Mouse (Mus musculus): ENCODE measurements at regions not wholly inside any gene's neighbourhood (a gene's known extent, or its start where the extent isn't known, plus 50 kb on each side); places are given as distances from the start of the nearest gene placed in this dataset.
A peak's percentile ranks its signal among the peaks of the same experiment; 100 is the strongest.

DNA sequence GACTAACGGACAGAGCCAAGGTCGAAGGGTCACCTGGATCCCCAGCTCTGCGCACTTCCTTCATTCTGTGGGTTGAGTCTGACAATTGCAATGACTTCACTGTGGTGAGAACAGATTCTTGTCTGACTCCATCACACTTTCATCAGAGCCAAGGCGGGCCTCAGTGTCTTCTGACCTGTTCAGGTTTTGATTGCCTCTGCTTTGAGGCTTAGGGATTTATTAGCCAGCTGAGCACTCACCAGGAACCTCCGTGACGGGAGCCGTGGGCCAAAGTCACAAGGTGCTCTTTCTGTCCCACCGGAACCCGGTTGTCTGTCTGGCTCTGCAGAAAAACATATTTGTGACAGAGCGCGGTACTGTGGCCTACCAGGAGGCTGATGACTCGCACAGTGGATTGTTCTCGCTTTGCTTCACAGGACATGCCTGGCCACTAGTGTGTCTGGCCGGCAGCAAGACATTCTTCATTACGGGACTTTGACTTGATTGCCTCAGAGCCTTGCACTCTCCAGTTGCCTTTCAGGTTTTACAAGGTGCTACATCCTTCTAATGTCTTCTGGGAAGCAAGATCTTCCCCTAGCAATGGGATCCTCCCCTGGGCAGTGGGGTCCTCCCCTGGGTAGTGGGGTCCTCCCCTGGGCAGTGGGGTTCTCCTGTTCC lies 114.9 kb upstream of the Prickle1 start:
- DNase-seq (ENCODE audit: low spot score): no peak

DNA sequence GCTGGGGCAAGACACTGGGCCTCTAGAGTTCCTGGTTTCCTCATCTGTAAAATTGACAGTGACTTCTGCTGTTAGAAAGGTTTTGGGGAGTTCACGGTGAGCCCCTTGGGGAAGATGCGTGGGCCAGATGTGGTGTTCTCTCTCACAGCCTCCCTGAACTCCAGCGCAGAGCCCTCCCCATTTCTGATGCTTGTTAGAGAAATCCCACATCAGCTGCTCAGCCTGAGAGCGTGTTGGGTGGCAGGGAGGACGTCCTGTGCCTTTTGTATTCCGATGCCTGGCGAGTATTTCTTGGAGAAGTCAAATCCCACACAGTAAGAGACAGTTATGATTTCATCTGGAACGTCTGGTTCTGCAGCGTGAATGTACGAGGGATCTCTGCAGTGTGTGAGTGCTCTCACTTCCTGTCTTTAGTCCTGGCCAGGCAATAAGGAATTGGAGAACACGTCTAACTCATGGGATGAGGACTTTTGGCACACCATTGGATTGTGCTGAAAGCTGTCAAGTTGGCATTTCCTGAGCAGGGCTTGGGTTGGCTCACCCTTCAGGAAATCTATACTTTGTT lies 110.8 kb upstream of the Prickle1 start:
- DNase-seq (ENCODE audit: low spot score): peak; percentile 27

DNA sequence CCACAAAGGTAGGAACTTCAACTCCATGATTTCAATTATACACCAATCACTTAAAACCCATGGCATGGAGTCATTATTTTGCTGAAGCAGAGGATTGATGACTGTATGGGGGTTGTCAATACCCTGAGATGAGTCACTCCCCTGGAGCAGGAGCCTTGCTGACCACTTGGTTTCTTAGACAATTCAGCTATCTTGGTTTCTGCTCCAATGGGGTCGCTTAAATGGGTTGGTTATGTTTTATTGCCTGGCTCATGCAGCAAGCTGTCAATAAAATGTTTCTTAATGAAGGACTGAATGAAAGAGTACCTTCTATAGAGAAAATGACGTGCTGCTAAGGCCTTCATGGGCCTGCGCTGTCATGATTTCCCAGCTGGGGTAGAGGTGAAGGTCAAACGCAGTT lies 110.0 kb upstream of the Prickle1 start:
- no peak for DNase-seq (ENCODE audit: low spot score)

DNA sequence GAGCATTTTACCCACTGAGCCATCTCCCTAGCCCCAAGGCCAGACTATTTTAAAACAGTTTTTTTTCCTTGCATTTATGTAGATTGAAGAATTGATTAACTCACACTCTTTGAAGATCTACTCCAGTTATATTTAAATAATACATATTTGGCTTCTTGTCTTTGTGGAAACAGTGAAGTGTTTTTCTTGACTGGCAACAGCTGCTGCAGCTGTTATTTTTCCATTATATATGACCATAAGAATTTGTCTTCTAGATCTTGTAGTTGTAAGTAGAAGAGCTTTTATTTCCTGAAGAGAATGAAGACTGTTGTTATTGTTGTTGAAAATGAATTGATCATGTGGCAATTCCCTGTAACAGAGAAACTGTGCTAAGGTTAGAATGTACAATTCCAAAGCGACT lies 109.4 kb upstream of the Prickle1 start:
- DNase-seq (ENCODE audit: low spot score): no peak

DNA sequence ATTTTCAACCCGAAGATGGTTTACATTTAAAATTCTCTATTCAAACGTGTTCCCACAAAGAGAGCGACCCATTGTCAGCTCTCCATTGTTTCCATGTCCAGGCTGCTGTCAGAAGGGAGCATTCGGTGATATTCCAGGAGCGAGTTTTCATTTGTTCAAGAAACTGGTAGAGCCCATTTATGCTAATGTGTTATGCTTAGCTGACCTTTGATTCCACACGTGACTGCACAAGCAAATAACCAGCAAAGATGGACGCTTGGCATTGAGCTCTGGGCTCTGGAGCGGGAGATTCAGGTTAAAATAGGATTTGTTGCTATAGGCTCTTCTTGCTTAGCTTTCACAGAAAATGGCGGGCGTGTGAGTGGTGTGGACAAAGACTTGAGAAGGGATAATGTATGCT lies 105.3 kb upstream of the Prickle1 start:
- DNase-seq (ENCODE audit: low spot score): no peak

DNA sequence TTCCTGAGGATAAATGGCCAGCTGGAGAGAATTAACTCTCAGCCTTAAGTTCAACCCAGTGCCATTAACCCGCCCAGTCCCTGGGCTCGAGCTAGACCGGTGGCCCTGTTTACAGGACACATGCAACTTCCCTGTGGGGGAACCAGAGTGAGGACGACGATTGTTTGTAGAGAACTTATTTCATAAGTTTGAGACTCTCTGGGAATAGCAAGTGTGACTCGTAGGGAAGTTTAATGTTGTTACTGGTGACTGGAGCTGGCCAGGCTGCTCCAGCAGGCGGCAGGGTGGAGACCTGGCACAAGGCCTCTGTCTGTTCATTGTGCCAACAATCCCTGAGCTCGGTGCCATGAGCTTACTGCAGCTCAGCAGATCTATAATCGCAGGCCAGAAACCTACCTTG lies 104.3 kb upstream of the Prickle1 start:
- DNase-seq (ENCODE audit: low spot score): peak; percentile 45

DNA sequence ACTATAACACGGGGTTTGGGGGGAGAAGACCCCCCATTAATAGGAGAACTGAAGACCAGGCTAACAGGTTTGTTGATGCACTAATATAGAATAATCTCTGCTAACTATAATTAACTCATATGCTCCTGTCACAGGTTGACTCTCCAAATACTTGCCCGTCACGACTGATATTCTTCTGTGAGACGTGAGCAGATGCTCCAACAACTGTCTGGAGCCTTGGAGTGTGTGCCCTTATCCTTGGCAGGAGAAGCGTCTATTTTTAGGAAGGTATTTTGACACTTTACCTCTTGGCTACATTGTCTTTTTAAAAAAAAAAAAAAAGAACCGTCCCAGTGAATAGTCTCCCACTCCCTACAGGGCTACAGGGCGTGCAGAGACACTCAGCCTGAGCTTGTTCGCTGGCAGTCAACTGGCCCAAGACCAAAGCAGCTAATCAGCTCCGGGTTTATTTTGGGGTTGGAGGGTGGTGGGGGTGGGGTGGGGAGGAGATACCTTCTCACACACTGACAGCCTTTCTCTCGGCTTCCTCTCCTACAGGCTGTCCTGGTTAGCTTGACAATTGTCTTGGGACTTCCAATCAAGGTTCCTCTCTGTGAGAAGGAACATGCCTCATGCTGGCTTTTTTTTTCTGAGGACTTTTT lies 102.6 kb upstream of the Prickle1 start:
- DNase-seq (ENCODE audit: low spot score): peak; percentile 17

DNA sequence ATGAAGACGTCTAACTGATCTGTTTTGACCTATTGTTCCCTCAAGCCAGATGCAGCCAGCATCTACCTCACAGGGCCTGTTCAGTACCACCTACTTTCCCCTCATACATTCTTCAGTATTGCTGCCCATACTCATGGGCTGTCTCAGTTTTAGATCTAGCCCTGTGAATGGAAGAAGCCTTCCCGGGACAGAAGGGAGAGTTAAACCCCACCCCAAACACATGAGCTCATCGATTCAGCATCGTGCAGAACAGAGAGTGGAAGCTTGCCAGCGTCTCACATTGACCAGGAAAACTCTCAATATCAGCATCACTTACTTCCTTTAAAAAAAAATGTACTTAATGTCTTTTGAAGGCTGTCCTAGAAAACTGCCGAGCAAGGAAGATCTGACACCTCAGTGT lies 95.0 kb upstream of the Prickle1 start:
- DNase-seq (ENCODE audit: low spot score): peak; percentile 12

DNA sequence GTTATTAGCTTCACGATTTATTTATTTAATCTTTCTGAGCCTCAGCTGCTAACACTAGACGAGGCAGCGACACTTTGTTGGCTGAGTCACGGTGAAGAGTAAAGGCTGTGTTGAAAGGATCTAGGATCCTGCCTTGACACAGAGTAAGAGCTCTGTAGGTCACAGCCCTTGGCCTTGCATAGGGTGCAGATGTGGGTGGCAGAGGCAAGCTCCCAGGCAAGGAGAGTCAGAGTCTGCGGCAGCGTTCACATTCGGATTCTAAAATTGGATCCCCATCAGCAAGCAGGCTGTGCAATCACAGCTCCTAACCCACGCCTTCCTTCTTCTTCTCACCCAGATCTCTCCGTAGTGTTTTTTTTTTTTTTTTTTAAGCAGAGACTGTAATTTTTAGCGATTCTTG lies 94.3 kb upstream of the Prickle1 start:
- no peak for DNase-seq (ENCODE audit: low spot score)

DNA sequence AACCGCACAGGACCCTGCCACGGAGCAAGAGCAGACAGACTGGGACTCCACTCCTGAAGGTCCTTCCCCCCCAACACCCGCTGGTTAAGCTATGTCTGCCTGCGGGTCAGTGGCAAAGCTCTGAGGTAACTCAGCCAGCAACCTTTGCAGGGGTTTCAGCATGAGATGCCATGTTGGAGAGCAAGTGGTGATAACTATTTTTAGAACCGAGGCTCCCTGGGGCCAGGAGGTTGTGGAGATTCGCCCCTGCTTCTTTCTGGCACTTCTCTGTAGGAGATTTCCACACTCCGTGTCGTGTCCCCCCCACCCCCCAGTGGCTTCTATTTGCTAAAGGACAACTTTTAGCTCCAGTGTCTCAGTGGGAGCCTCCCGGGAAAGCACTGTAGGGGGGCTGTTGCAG lies 90.7 kb upstream of the Prickle1 start:
- DNase-seq (ENCODE audit: low spot score): no peak

DNA sequence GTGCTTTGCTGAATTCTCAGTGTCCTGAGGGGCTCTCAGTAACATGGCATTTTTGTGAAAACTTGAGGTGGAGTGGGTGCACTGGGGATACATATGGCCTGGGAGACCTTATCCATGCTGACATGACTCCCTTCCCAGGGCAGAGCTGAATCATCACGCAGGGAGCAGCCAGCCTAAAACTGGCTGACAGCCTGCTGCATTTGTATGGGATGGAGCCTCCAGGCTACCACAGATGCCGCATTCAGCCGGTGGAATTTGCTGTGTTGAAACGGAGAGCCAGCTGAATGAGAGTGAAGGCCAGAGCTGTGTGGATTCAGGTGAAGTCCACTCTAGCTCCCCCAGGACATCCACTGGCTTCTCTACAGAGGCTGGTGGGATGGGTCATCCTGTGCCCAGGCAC lies 85.9 kb upstream of the Prickle1 start:
- no peak for DNase-seq (ENCODE audit: low spot score)

DNA sequence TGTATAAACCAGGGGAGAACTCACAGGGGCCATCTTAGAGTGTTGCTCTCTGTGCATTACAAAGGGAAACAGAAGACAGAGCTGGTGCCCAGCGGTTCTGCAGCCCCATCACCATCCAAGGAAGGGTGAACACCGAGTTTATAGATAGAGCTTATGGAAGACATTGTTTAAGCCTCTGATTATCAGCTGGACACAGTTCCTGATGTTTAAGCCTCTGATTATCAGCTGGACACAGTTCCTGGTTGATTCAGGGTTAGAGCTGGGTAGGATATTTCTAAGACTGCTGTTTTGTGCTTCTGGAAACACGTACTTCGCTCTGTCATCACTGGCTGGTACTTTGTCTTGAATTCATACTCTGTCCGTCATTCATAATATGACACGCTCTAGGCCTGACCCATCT lies 79.9 kb upstream of the Prickle1 start:
- no peak for DNase-seq (ENCODE audit: low spot score)

DNA sequence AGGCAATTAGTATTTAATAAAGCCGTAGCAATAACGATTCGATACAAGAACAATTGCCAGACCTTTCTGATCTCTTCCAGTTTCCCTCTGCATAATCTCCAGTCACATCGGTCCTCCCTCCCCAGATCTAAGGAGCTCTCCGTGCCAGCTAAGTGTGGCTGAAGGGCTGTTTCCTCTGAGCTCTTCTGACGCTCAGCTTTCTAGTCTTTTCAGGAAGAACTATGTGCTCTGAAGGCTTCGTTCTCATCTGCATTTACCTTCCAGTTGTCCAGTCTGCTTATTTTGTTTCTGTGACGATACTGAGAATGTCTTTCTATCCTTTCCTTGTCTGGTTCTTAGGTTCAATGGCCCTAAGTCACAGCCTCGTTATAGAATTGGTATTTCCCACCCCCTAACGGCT lies 78.3 kb upstream of the Prickle1 start:
- DNase-seq (ENCODE audit: low spot score): no peak

DNA sequence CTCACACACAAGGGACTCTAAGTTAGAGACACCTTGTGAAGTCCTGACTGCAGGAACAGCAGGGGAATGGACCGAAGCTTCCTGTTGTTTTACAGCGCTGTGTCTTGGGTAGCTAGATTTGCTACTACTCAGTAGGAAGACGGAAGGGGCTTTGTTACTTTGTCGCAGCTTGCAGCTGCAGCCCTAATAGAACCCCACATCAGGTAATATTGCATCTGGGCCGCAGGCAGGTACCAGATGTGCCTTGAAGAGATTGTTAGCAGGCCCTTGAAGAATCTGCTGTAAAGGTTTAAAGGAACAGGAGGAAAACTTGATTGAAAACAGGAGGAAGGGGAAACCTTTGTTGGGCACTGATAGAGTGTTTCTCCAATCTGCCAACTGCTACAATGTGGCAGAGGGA lies 68.2 kb upstream of the Prickle1 start:
- DNase-seq (ENCODE audit: low spot score): no peak

DNA sequence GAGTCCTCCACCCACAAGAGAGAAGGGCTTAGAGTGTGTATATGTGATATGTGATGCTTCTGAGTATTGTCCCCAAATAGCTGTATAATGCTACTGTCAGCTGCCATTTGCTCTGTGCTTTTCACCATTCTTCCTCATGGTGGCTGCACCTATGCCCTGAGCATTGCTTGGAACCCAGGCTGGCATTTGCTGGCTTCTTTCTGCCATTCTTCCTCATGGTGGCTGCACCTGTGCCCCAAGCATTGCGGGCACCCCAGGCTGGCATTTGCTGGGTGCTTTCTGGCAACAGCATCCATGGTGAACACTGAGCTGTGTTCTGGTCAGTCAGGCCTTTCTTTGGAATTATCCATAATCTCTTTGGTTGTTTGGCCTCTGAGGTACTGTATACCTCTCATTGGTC lies 66.9 kb upstream of the Prickle1 start:
- DNase-seq (ENCODE audit: low spot score): no peak

DNA sequence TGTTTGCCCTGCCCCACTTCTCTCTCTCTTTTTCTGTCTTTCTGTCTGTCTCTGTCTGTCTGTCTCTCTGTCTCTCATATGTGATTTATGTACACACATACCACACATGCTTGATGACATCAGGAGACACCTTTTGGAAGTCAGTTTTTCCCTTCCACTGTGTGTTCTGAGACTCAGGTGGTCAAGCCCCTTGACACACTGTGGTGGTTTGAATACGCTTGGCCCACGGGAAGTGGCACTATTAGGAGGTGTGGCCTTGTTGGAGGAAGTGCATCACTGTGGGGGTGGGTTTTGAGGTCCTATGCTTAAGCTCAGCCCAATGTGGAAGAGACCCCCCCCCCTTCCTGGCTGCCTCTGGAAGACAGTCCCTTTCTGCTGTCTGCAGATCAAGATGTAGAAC lies 66.1 kb upstream of the Prickle1 start:
- DNase-seq (ENCODE audit: low spot score): no peak

DNA sequence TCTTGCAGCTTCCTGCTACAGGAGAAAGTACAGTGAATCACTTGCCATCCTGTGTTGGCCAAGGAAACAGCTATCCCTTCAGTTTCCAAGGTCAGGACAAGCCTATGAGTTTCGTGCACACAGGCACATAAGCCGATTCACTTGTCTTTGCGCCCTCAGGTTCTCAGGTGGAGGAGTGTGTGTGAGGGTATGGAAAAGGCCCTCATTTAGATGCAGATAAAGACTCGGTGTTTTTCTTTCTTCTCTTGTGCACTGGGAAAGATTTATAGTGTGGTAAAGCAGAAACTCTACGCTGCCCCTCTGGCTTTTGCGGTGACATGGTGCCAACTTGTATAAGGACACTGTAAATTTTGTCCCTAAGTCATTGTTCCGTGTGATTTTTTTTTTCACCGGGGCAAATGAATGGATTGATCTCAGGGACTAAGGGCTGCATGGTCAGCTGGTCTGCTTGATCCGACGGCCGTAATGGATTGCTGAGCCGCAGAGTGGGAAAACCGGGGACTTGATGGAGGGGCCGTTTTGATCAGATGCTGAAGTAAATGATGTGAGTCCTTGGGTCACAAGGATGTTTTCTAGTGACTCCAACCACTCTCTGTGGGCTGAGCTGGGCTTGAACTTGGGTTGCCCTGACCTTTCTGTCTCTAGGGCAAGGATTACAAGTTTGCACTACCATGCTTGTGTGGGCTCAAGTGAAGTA lies 65.4 kb upstream of the Prickle1 start:
- no peak for DNase-seq (ENCODE audit: low spot score)

DNA sequence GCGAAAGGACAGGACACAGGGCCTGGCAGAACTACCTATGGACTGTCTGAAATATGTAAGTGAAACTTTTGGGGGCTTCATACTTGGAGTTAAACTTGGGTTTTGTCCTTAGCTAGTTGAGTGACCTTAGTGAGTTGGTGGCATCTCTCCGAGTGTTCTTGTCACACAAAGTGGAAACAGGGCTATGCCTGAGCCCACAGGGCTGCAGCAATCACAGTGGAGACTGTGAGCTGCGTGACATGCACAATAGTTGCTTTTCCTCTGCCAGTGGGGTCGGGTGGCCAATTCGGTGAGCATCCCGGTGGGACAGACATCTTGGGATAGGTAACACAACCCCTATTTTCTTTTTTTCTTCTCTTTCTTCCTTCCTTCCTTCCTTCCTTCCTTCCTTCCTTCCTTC lies 61.5 kb upstream of the Prickle1 start:
- no peak for DNase-seq (ENCODE audit: low spot score)

DNA sequence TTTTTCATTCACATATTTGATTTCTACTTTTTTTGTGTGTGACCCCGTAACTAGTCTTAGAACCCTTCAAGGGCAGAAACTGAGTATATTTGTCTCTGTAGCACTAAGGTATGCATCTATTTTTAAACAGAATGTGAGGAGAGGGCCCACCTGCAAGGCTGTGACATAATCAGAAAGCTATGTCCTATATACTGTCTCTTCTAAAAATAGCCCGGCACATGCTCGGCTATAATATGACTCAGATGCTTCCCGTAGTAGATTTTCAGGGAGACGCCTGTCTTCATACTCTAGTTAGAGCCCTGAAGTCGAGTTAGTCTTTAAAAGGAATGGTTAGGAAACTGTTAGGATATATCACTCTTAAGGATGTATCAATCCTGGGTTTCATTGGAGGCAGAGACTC lies 61.0 kb upstream of the Prickle1 start:
- no peak for DNase-seq (ENCODE audit: low spot score)

DNA sequence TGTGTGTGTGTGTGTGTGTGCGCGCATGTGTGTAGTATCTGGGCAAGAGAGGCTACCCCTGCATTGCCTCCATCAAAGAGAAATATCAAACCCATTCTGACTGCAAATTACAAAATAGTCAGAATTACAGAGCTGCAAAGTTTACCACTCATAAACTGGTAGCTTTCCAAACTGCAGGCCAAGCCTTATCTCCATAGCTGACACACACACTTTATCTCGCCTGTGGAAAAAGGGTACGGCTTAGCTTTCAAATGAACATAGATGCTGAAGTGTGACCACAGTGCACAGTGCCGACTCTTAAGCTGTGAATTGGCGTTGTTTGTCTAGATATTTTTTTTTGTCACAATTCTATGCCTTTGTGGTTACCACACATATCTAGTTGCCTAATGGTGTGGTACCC lies 60.1 kb upstream of the Prickle1 start:
- DNase-seq (ENCODE audit: low spot score): no peak

DNA sequence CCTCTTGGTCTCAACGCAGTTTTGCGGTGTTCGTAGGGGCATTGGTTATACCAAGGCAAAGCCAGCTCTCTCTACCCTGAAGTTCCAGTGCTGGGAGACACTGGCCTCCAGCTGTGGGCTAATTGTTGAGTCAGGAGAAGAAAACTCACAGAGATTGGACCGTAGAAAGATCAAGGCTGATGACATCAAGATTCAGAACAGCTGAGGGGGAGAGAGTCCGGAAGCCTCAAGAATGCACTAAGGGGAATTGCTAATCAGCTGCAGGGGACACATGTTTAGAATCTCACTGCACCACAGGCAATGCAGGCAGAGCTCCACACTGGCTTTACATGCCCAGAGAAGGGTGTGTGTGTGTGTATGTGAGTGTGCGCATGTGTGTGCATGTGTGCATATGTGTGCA lies 59.6 kb upstream of the Prickle1 start:
- DNase-seq (ENCODE audit: low spot score): no peak

DNA sequence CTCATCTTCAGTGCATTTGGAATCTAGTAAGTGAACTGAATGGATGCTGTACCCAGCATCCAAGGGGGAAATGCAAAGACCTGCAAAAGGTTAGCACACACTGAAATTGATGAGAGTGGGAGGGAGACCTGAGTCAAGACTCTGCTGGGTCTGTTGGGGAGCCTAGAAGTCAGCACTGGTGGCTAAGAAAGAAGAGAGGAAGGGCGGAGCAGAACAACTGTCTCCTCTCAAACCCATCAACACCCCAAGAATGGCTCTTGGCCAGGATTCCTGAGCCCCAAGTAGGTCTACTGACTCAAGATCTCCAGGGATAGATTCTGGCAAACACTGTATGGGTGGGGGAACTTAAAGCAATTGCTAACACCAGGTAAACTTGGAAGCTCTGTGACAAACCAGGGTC lies 57.7 kb upstream of the Prickle1 start:
- no peak for DNase-seq (ENCODE audit: low spot score)

All from gastrocnemius, adult 18-20 months (tissue).